Mouse (Mus musculus): Measurements from ENCODE around the gene Dop1b. TPM values are rescaled to one million over a fixed set of nuclear protein-coding genes. Genes with fewer than 3 reads are reported as not detected.

Dop1b gene
- total and polyA plus RNA-seq, 3 experiments: 0.90 to 4.5 (median 3.1) TPM

DNA sequence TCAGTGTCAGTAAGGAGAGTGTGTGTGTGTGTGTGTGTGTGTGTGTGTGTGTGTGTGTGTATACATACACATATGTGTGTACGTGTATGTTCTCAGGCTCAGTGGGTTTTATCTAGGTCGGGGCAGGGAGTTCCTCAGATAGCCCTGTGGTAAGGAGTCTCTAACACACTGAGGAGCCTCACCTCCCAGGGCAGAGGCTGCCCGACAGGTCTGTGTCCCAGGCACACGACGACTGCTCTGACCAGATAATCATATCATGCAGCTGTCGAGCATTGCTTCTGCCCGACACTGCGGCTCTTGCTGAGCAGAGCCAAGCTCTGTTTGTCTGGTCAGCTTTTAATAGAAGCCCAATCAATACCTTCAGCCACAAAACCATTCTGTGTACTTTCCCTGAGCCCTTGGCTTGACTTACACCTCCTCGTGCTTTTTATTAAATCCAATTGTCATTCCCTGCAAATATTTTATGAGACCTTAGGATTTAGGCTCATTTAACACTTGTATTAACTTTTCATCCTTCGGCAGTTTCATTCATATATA is 33.2 kb downstream of the Dop1b start:
- H3K4me2 ChIP-seq (ENCODE audit: insufficient read depth, low read depth, poor library complexity, severe bottlenecking): no peak overlapping the region
- no peaks in the 10 kb centered on the region for H3K36me3 ChIP-seq (replicated peaks in 1 of 2; ENCODE audit: control insufficient read depth in 1 of 2, insufficient read depth in 1 of 2, low read length in 1 of 2)
- no peaks in the 10 kb centered on the region for H3K27me3 ChIP-seq (replicated peaks)
- no peak for TF ChIP-seq NELFE (IDR thresholded peaks at IDR 0.05; ENCODE audit: low read depth, low read length)
- TF ChIP-seq PAX5 (IDR thresholded peaks at IDR 0.05; ENCODE audit: low read length): no peak
- no peak for TF ChIP-seq HCFC1 (IDR thresholded peaks at IDR 0.05; ENCODE audit: low read depth, low read length)
- no peak for TF ChIP-seq TBP (conservative IDR thresholded peaks at IDR 0.05; ENCODE audit: low read depth, low read length)
- no peak for TF ChIP-seq ZKSCAN1 (IDR thresholded peaks at IDR 0.05; ENCODE audit: borderline replicate concordance, low read depth, low read length)
- no peak overlapping the region for H3K9ac ChIP-seq (ENCODE audit: insufficient read depth, low read depth)
- no peak overlapping the region for H3K4me3 ChIP-seq (replicated peaks in 1 of 3; ENCODE audit: low read depth in 2 of 3, low read length in 2 of 3, poor library complexity in 1 of 3)
- no peak for DNase-seq (ENCODE audit: extremely low read depth)
- in situ Hi-C loops (cut with MboI; ENCODE audit: low pct_ligation_motif_present, low pct_unique_long_range_greater_than_20kb, low sequenced_read_pairs) (no loop called here), dilution Hi-C loops (cut with MboI; ENCODE audit: extremely low pct_ligation_motif_present, extremely low pct_unique_long_range_greater_than_20kb, low sequenced_read_pairs) (no loop called here)
- no peak overlapping the region for H3K27ac ChIP-seq (ENCODE audit: insufficient read depth, low read depth)
- peaks cover 9 to 18% of the 10 kb centered on the region in 2 experiments for H3K4me1 ChIP-seq (ENCODE audit: control insufficient read depth in 1 of 2, insufficient read depth in 2 of 2)
- H3K79me2 ChIP-seq (replicated peaks; ENCODE audit: control insufficient read depth, extremely low read depth, insufficient read depth, poor library complexity, severe bottlenecking): no peaks in the 10 kb centered on the region
- H3K9me3 ChIP-seq (replicated peaks; ENCODE audit: low read length): no peaks in the 10 kb centered on the region

DNA sequence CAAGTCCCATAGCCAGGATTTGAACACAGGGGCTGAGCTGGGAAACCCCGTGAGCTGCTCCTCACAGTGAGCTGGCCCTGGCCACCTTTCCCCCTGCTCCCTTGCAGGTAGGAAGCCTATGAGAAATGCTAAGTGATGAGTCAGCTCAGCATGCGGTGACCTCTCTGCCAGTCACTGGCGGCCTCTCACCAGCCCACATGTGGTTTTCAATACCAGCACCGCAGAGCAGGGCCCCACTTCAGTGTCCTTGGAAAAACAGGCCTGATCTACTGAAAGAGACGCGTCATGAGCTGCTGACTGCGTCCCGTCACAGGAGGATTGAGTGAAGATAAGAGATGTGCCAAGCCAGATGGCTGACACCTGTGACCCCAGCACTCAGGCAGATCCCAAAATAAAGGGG is 34.7 kb downstream of the Dop1b start:
- no peaks in the 10 kb centered on the region for H3K27me3 ChIP-seq (replicated peaks)
- peaks cover 9 to 15% of the 10 kb centered on the region in 2 experiments for H3K4me1 ChIP-seq (ENCODE audit: control insufficient read depth in 1 of 2, insufficient read depth in 2 of 2)
- H3K4me3 ChIP-seq (replicated peaks in 1 of 3; ENCODE audit: low read depth in 2 of 3, low read length in 2 of 3, poor library complexity in 1 of 3): no peak overlapping the region
- DNase-seq (ENCODE audit: extremely low read depth): peak; percentile 24
- in situ Hi-C loops (cut with MboI; ENCODE audit: low pct_ligation_motif_present, low pct_unique_long_range_greater_than_20kb, low sequenced_read_pairs) (no loop called here), dilution Hi-C loops (cut with MboI; ENCODE audit: extremely low pct_ligation_motif_present, extremely low pct_unique_long_range_greater_than_20kb, low sequenced_read_pairs) (no loop called here)
- H3K9me3 ChIP-seq (replicated peaks; ENCODE audit: low read length): no peaks in the 10 kb centered on the region
- no peak overlapping the region for H3K4me2 ChIP-seq (ENCODE audit: insufficient read depth, low read depth, poor library complexity, severe bottlenecking)
- H3K36me3 ChIP-seq (replicated peaks in 1 of 2; ENCODE audit: control insufficient read depth in 1 of 2, insufficient read depth in 1 of 2, low read length in 1 of 2): no peaks in the 10 kb centered on the region
- TF ChIP-seq MXI1 (IDR thresholded peaks at IDR 0.05; ENCODE audit: low read depth, low read length): no peak
- TF ChIP-seq MAZ (IDR thresholded peaks at IDR 0.05; ENCODE audit: low read depth, low read length): no peak
- TF ChIP-seq ZKSCAN1 (IDR thresholded peaks at IDR 0.05; ENCODE audit: borderline replicate concordance, low read depth, low read length): no peak
- TF ChIP-seq ZNF384 (IDR thresholded peaks at IDR 0.05; ENCODE audit: low read depth, low read length): no peak
- TF ChIP-seq JUN (IDR thresholded peaks at IDR 0.05; ENCODE audit: insufficient read depth, low read depth, low read length): no peak
- TF ChIP-seq MEF2A (IDR thresholded peaks at IDR 0.05; ENCODE audit: borderline replicate concordance, low read depth, low read length): no peak
- TF ChIP-seq E2F4 (IDR thresholded peaks at IDR 0.05; ENCODE audit: insufficient replicate concordance, low read depth, low read length): 0 out of 2 replicates have a peak, but pooled peaks have one; percentile 7
- TF ChIP-seq NELFE (IDR thresholded peaks at IDR 0.05; ENCODE audit: low read depth, low read length): no peak
- no peak for TF ChIP-seq MYC (IDR thresholded peaks at IDR 0.05; ENCODE audit: low read depth, low read length)
- 0 out of 2 replicates have a peak, but pooled peaks have one; percentile 21 for TF ChIP-seq EP300 (IDR thresholded peaks at IDR 0.05; ENCODE audit: low read length)
- no peak for TF ChIP-seq CTCF (conservative IDR thresholded peaks at IDR 0.05 in 1 of 2, IDR thresholded peaks at IDR 0.05 in 1 of 2; ENCODE audit: low read depth in 2 of 2, low read length in 2 of 2)
- no peak for TF ChIP-seq TBP (conservative IDR thresholded peaks at IDR 0.05; ENCODE audit: low read depth, low read length)
- peak; percentile 72; the same call in 1 of the 2 replicates for TF ChIP-seq MAFK (IDR thresholded peaks at IDR 0.05; ENCODE audit: insufficient replicate concordance, low read length)
- no peak for TF ChIP-seq POLR2AphosphoS2 (IDR thresholded peaks at IDR 0.05; ENCODE audit: low read depth, low read length)
- no peak for TF ChIP-seq JUND (conservative IDR thresholded peaks at IDR 0.05; ENCODE audit: low read depth, low read length)
- TF ChIP-seq BHLHE40 (IDR thresholded peaks at IDR 0.05; ENCODE audit: low read depth, low read length): peak; percentile 63
- TF ChIP-seq USF2 (conservative IDR thresholded peaks at IDR 0.05; ENCODE audit: low read depth, low read length): no peak
- TF ChIP-seq POLR2A (IDR thresholded peaks at IDR 0.05; ENCODE audit: low read depth, low read length): no peak
- TF ChIP-seq UBTF (IDR thresholded peaks at IDR 0.05; ENCODE audit: low read depth, low read length): no peak
- TF ChIP-seq SIN3A (IDR thresholded peaks at IDR 0.05; ENCODE audit: low read length): no peak
- no peak for TF ChIP-seq RAD21 (IDR thresholded peaks at IDR 0.05; ENCODE audit: low read depth, low read length)
- TF ChIP-seq USF1 (IDR thresholded peaks at IDR 0.05; ENCODE audit: low read depth, low read length): no peak
- peak; percentile 16; the same call in 1 of the 2 replicates for TF ChIP-seq IRF4 (IDR thresholded peaks at IDR 0.05; ENCODE audit: low read depth, low read length)
- no peak for TF ChIP-seq ZMIZ1 (IDR thresholded peaks at IDR 0.05; ENCODE audit: low read depth, low read length)
- peak; percentile 38; the same call in 1 of the 2 replicates for TF ChIP-seq MAX (IDR thresholded peaks at IDR 0.05; ENCODE audit: low read length)
- TF ChIP-seq SMC3 (IDR thresholded peaks at IDR 0.05; ENCODE audit: low read depth, low read length): no peak
- peak; percentile 49 for TF ChIP-seq ETS1 (conservative IDR thresholded peaks at IDR 0.05; ENCODE audit: low read depth, low read length)
- no peak for TF ChIP-seq PAX5 (IDR thresholded peaks at IDR 0.05; ENCODE audit: low read length)
- H3K27ac ChIP-seq (ENCODE audit: insufficient read depth, low read depth): no peak overlapping the region
- H3K79me2 ChIP-seq (replicated peaks; ENCODE audit: control insufficient read depth, extremely low read depth, insufficient read depth, poor library complexity, severe bottlenecking): no peaks in the 10 kb centered on the region
- H3K9ac ChIP-seq (ENCODE audit: insufficient read depth, low read depth): no peak overlapping the region
